Mouse (Mus musculus) forebrain, postnatal 0 days (tissue): ENCODE data around the gene Smim1. TPM values are rescaled to one million over a fixed set of nuclear protein-coding genes. Genes with fewer than 3 reads are reported as not detected.

Experiments
- ATAC-seq: fragments of 200-750 bp; cut with Nextera tagmentation; 2 replicates; pipeline ENCODE4 v1.8.0; 2017; ENCODE audit warnings: mild to moderate bottlenecking, moderate library complexity
- DNase-seq: peaks from one replicate; pipeline ENCODE4 v3.0.0-alpha.2; 2015
- H3K27ac ChIP-seq: fragments of 300-500 bp; sonication (generic); 2 replicates; pipeline ENCODE4 v1.5.1; 2014; ENCODE audit warnings: low read depth, mild to moderate bottlenecking, antibody characterized with exemption, low read length, moderate library complexity, mixed read lengths
- H3K27me3 ChIP-seq: fragments of 300-500 bp; sonication (generic); 2 replicates; pipeline ENCODE4 v1.6.1; 2014; ENCODE audit warnings: mild to moderate bottlenecking, low read length, mixed read lengths; ENCODE audit not compliant: insufficient read depth
- H3K36me3 ChIP-seq: fragments of 300-500 bp; sonication (generic); 2 replicates; pipeline ENCODE4 v1.6.1; 2014; ENCODE audit warnings: mild to moderate bottlenecking, moderate library complexity; ENCODE audit not compliant: insufficient read depth
- H3K4me1 ChIP-seq: fragments of 300-500 bp; sonication (generic); 2 replicates; pipeline ENCODE4 v1.6.1; 2014; ENCODE audit warnings: antibody characterized with exemption; ENCODE audit not compliant: insufficient read depth
- H3K4me2 ChIP-seq: fragments of 300-500 bp; sonication (generic); 2 replicates; pipeline ENCODE4 v1.6.1; 2014; ENCODE audit warnings: low read depth, mild to moderate bottlenecking, moderate library complexity
- H3K4me3 ChIP-seq: fragments of 300-500 bp; sonication (generic); 2 replicates; pipeline ENCODE4 v1.5.1; 2014; ENCODE audit warnings: low read depth, low read length, mixed read lengths
- H3K9ac ChIP-seq: fragments of 300-500 bp; sonication (generic); 2 replicates; pipeline ENCODE4 v1.6.1; 2014; ENCODE audit warnings: mild to moderate bottlenecking
- H3K9me3 ChIP-seq: fragments of 300-500 bp; sonication (generic); 2 replicates; pipeline ENCODE4 v1.6.1; 2016; ENCODE audit warnings: low read length
- CTCF ChIP-seq: sonication (generic); IDR thresholded peaks from 2 replicates; pipeline ENCODE4 v1.5.1; 2016; ENCODE audit warnings: antibody characterized with exemption, control low read depth, low read depth
- WGBS: fragments of 180-500 bp; shearing (Covaris S2); extraction: QIAGEN DNeasy Blood & Tissue Kit; methylation state at CpG from one replicate; pipeline ENCODE4 v1.1.7; 2014; 5-methylcytosine and 5-hydroxymethylcytosine counted together
- polyA plus RNA-seq: library from polyadenylated mRNA; unstranded; fragments of >200 nt; fragmentation: Nextera tagmentation; extraction: Ambion mirVana; gene quantifications from 2 replicates; pipeline ENCODE4 v1.2.1, GENCODE M21; 2015
- total RNA-seq: library from RNA; depleted of rRNA; stranded (reverse); fragments of >200 nt; gene quantifications from 2 replicates; pipeline ENCODE4 v1.2.3, GENCODE M21; 2014

Smim1 gene
- total and polyA plus RNA-seq, 2 experiments from 2014 or later: 7.2 to 10.2 TPM

- WGBS: 86% methylated on average over 9 of the region's 9 CpGs
- TF ChIP-seq CTCF: no peak
- no peak overlapping the region for H3K4me2 ChIP-seq
- H3K9me3 ChIP-seq: no peaks in the 10 kb centered on the region
- H3K27ac ChIP-seq: no peak overlapping the region
- H3K4me1 ChIP-seq: no peaks in the 10 kb centered on the region
- DNase-seq (no peak), ATAC-seq (no peak)
- no peak overlapping the region for H3K4me3 ChIP-seq
- H3K27me3 ChIP-seq: peaks cover 14% of the 10 kb centered on the region
- peaks cover 58% of the 10 kb centered on the region for H3K36me3 ChIP-seq
- no peak overlapping the region for H3K9ac ChIP-seq
These were observed 4.6 kb downstream of the Smim1 start for GRCm38 (mm10) chr4:154021432-154021831.

GRCm38 (mm10) chr4:154019571-154019970 lies 6.5 kb downstream of the Smim1 start:
- Histone ChIP-seq H3K27ac (no peak overlapping the region), H3K36me3 (peaks cover 72% of the 10 kb centered on the region), H3K4me3 (no peak overlapping the region), H3K4me2 (no peak overlapping the region), H3K4me1 (no peaks in the 10 kb centered on the region), H3K9me3 (no peaks in the 10 kb centered on the region), H3K9ac (no peak overlapping the region), H3K27me3 (no peaks in the 10 kb centered on the region)
- ATAC-seq: no peak
- TF ChIP-seq CTCF: peak; percentile 54
- DNase-seq: no peak
- 75% methylated on average over 7 of the region's 7 CpGs for WGBS

GRCm38 (mm10) chr4:154015476-154015875 lies 10.6 kb downstream of the Smim1 start:
- H3K4me3 ChIP-seq: no peak overlapping the region
- no peaks in the 10 kb centered on the region for H3K9me3 ChIP-seq
- DNase-seq (no peak), ATAC-seq (no peak)
- no peak for TF ChIP-seq CTCF
- no peaks in the 10 kb centered on the region for H3K27me3 ChIP-seq
- WGBS: 91% methylated on average over 11 of the region's 11 CpGs
- peaks cover 12% of the 10 kb centered on the region for H3K4me1 ChIP-seq
- H3K4me2 ChIP-seq: no peak overlapping the region
- H3K36me3 ChIP-seq: peaks cover 51% of the 10 kb centered on the region
- H3K27ac ChIP-seq: no peak overlapping the region
- H3K9ac ChIP-seq: no peak overlapping the region

- Histone ChIP-seq H3K27ac (peak overlapping the region; percentile 64), H3K4me1 (peaks cover 12% of the 10 kb centered on the region), H3K36me3 (peaks cover 24% of the 10 kb centered on the region), H3K4me3 (peak overlapping the region; percentile 93), H3K4me2 (peak overlapping the region; percentile 93), H3K27me3 (no peaks in the 10 kb centered on the region), H3K9ac (peak overlapping the region; percentile 85), H3K9me3 (no peaks in the 10 kb centered on the region)
- TF ChIP-seq CTCF: no peak
- ATAC-seq: no peak; the same call in 1 of the 2 replicates
- 2% methylated on average over 55 of the region's 55 CpGs for WGBS
- DNase-seq: peak; percentile 33
These were observed 13.7 kb downstream of the Smim1 start for GRCm38 (mm10) chr4:154012132-154012882.

- WGBS: 3% methylated on average over 51 of the region's 59 CpGs
- Histone ChIP-seq H3K4me1 (peaks cover 12% of the 10 kb centered on the region), H3K36me3 (peaks cover 24% of the 10 kb centered on the region), H3K9ac (peak within 1 kb of the TSS; percentile 85), H3K9me3 (no peaks in the 10 kb centered on the region), H3K4me3 (peak within 1 kb of the TSS; percentile 93), H3K4me2 (peak within 1 kb of the TSS; percentile 93), H3K27ac (peak within 1 kb of the TSS; percentile 64), H3K27me3 (no peaks in the 10 kb centered on the region)
- ATAC-seq (peak; percentile 97), DNase-seq (peak; percentile 89)
- TF ChIP-seq CTCF: 0 out of 2 replicates have a peak, but pooled peaks have one; percentile 2
These were observed 14.4 kb downstream of the Smim1 start, which contains the start of gene Lrrc47 for GRCm38 (mm10) chr4:154011646-154012089. Gene Lrrc47 (plus strand): TSS chr4:154011731.

- Histone ChIP-seq H3K9me3 (no peaks in the 10 kb centered on the region), H3K9ac (peak overlapping the region; percentile 85), H3K4me2 (peak overlapping the region; percentile 93), H3K27me3 (no peaks in the 10 kb centered on the region), H3K27ac (peak overlapping the region; percentile 64), H3K4me3 (peak overlapping the region; percentile 93), H3K4me1 (peaks cover 12% of the 10 kb centered on the region), H3K36me3 (peaks cover 27% of the 10 kb centered on the region)
- ATAC-seq: peak; percentile 58
- no peak for DNase-seq
- WGBS: 30% methylated on average over 13 of the region's 13 CpGs
- no peak for TF ChIP-seq CTCF
These were observed 15.0 kb downstream of the Smim1 start for GRCm38 (mm10) chr4:154010907-154011645.

- Histone ChIP-seq H3K27me3 (no peaks in the 10 kb centered on the region), H3K4me3 (no peak overlapping the region), H3K9me3 (no peaks in the 10 kb centered on the region), H3K36me3 (peaks cover 43% of the 10 kb centered on the region), H3K4me1 (0 out of 2 replicates have a peak, but pooled peaks cover 3% of the 10 kb centered on the region), H3K4me2 (no peak overlapping the region), H3K27ac (no peak overlapping the region), H3K9ac (no peak overlapping the region)
- DNase-seq (no peak), ATAC-seq (no peak)
- no peak for TF ChIP-seq CTCF
- 74% methylated on average over 4 of the region's 4 CpGs for WGBS
These were observed 18.3 kb downstream of the Smim1 start for GRCm38 (mm10) chr4:154007759-154008158.
